Mouse (Mus musculus) layer of hippocampus, adult 8-10 months (tissue): ENCODE results near the gene Mmp15. TPM values are rescaled to one million over a fixed set of nuclear protein-coding genes. Genes with fewer than 3 reads are reported as not detected.

ENCODE experiments used
- DNase-seq, 2 experiments: peaks; one replicate each; pipeline ENCODE4 v3.0.0; 2022; ENCODE audit warnings: low spot score in 2 of 2
- total RNA-seq, 4 experiments: library from RNA; stranded (reverse); gene quantifications; 2 replicates each; pipeline ENCODE4 v1.2.4; 2022

Mmp15 gene
- 10 to 100 TPM; 13.6 to 14.9 (median 14.8) TPM for total RNA-seq

- DNase-seq = peak in 1 of 2 experiments; percentile 26
Observed at GRCm38 (mm10) chr8:95352151-95352870, at the start of gene Mmp15. Gene Mmp15 (plus strand): TSS chr8:95352268.

- DNase-seq = no peak
Observed at GRCm38 (mm10) chr8:95302410-95302809, 49.7 kb upstream of the Mmp15 start.

DNA sequence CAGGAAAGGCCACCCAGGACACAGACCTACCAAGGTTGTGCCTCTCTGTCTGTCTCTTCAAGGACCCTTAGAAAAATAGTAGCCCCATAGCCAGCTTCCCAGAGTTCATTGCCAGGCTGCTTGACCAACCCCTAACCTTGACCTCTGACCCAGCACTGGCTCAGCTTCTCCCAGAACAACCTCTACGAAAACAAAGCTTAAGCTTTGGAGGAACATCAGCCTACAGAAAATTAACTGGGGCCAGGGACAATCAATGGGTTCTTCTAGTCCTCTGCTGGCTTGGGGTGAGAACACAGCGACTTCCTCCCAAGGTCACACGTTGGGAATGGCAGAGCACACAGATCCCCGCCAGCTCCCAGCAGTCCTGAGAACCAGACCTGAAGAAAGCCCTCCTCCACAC is 46.5 kb upstream of the Mmp15 start:
- DNase-seq = no peak

- no peak for DNase-seq
Observed at GRCm38 (mm10) chr8:95306431-95306830, 45.6 kb upstream of the Mmp15 start, which contains the start of gene Cngb1. Gene Cngb1 (minus strand): TSS chr8:95306585.

GRCm38 (mm10) chr8:95310342-95310970 is 41.6 kb upstream of the Mmp15 start, which contains the start of gene Tepp:
Gene Tepp (plus strand): TSS chr8:95310566.
- no peak for DNase-seq

DNA sequence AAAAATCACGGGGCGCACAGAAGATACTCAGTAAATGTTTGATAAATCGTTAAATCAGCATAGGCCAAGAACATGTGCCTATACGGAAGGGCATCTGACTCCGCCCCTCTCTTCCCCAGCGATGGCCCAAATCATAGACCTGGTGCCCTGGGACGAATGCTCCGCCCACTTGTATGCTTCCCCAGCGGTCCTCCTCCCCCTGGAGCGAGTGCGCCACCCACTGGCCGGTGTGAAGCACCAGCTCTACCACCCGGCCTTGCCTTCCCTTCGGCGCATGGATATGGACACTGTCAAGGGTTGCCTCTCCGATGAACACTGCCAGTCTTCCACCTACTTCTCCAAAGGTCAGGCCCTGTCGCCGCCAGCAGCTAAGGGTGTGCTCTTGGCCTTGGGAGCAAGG is 39.2 kb upstream of the Mmp15 start:
- DNase-seq = no peak

DNA sequence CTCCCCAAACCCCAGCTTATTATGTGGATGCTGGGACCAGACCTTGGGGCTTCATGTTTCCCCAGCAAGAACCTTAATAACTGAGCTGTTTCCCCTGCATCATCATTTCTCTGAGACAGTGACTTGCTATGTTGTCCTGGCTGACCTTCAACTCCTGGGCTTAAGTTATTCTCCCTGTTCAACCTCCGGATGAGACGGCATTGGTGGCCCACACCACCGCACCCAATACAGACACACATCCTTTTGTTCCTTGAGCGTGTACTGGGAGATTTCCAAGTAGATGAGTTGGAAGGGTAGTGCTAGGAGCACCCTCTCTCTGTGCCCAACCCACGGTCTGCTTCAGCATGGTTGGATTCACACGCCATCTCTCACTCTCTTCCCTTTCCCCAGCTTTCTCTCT is 38.2 kb upstream of the Mmp15 start:
- no peak for DNase-seq

DNA sequence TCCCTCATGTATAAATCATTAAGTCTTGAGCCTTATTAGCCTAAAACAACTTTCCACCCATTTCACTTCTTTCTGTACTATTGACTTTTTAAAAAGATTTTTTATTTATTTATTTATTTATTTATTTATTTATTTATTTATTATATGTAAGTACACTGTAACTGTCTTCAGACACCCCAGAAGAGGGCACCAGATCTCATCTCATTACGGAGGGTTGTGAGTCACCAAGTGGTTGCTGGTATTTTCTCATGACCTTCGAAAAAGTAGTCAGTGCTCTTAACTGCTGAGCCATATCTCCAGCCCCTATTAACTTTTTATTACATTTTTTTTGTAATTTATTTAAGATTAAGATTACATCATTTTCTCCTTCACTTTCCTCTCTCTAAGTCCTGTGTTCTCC is 37.4 kb upstream of the Mmp15 start:
- DNase-seq = no peak

DNA sequence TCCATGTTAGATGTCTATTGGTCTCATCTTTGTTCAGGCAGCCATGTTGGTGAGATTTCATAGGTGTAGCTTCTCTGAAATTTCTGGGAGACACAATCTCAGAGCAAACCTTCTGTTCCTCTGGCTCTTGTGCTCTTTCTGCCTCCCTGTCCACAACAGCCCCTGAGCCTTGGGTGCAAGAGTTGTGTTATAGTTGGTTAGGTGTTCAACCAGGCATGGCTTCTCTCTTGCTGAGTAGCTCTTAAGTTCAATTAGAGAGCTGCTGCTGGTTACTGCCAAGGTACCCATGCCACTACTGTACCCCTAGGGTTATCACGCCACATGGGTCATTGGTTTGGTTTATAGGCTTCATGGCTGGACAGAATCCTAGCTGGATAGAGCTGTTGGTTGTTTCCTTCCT is 36.7 kb upstream of the Mmp15 start:
- no peak for DNase-seq

GRCm38 (mm10) chr8:95320224-95321139 is 31.6 kb upstream of the Mmp15 start:
- no peak for DNase-seq

DNA sequence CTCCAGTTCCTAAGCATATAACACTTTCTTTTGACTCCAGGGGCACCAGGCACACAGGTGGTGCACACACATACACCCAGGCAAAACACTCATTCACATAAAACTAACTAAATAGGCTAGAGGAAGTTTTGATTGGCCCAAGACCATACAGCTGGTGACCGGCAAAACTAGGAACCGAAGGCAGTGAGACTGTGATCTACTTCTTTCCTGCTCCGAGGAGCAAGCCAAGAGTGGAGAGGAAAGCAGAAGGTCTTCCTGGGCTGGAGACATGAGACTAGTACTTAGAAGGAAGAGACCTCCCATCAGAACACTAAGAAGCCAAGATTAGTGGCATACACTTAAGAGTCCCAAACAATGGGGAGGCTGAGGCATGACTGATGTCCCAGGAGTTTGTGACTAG is 28.9 kb upstream of the Mmp15 start:
- DNase-seq = no peak

DNA sequence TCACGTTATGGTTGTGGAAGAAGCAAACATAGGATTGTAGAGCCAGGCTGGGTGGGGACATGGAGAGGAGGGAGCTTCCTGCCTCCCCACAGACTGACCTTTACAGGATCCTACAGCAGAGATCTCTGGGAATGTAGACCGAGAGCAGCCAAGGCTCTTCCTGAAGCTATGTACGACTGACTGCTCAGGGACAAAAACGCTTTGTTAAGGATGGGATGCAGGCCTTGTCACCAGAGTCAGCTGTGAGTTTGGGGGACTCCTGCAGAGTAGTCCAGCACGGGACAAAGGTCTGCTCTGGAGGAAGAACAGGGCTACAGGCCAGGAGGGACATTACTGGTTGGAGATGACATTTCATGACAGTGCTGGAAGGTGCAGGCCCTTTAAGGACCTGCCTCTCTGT is 27.4 kb upstream of the Mmp15 start:
- DNase-seq = no peak

- DNase-seq = no peak
Observed at GRCm38 (mm10) chr8:95326822-95327221, 25.2 kb upstream of the Mmp15 start.

GRCm38 (mm10) chr8:95327866-95328465 is 24.1 kb upstream of the Mmp15 start:
- DNase-seq = no peak

GRCm38 (mm10) chr8:95330367-95330766 is 21.7 kb upstream of the Mmp15 start:
- no peak for DNase-seq

DNA sequence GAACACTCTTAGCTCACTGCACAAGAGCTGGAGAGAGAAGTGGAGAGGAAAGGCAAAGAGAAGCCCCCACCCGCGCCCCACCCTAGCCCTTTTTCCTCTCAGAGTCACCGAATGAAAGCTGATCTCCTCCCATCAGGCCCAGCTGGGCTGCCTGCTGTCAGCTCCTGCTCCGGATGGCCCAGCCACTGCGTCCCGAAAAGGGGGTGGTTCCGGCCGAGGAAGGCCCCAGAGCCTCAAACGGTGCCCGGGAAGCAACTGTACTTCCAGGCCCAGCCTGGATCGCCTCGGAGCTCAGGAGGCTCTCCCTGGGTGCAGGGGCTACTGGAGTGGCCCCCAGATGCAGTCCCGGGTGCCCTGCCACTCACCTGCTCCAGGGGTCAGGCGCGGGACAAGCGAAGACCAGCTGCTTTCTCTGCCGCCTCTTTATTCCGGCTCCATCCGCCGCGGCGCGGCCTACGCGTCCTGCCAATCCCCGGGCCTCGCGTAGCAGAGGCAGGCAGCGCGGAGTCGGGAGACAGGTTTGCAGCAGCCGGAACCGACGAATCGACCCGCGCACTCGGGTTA is 20.8 kb upstream of the Mmp15 start:
- no peak for DNase-seq

DNA sequence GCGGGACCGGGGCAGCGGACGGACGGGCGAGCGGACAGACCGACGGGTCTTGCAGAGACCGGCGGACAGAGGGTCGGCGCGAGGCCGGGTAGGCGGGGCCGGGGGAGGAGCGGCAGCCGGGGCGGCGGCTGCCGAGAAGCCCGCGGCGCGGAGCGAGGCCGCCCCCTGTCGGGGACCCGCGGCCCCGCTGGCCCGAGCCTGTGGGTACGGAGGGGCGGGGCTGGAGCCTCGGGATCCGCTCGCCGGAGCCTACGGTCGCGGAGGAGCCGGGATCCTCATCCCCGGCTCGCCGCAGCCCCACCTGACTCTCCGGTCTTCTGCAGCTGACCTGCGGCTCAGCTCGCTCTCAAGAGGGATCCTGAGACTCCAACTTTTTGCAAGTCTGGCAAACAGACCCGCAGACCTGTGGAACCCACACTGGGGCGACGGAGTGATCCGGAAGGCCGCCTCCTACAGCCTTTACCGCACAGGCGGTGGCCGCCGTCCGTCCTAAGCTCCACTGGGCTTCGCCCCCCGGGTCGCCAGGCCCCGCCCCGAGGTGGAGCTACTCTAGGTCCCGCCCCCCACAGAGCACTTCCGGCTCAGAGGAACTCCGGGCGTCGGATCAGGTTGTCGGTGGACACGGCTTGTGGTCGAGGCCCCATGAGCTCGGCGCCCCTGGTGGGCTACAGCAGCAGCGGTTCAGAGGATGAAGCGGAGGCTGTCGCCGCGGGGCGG is 20.2 kb upstream of the Mmp15 start, which contains the start of the genes Zfp319 and Usb1:
Gene Zfp319, minus strand, starts transcription at position 231 of the 717 bp plus-strand sequence.
Gene Usb1, plus strand, starts transcription at position 565 of the 717 bp plus-strand sequence.
- peak; percentile 88 to 89 for DNase-seq

GRCm38 (mm10) chr8:95332437-95333199 is 19.4 kb upstream of the Mmp15 start:
- no peak for DNase-seq

GRCm38 (mm10) chr8:95335706-95336105 is 16.4 kb upstream of the Mmp15 start:
- no peak for DNase-seq

- no peak for DNase-seq
Observed at GRCm38 (mm10) chr8:95336363-95336762, 15.7 kb upstream of the Mmp15 start.
